Mouse (Mus musculus): Measurements from ENCODE around the gene Nap1l2. TPM values are rescaled to one million over a fixed set of nuclear protein-coding genes. Genes with fewer than 3 reads are reported as not detected.

The Nap1l2 gene
- under 1 TPM; 0.27 to 0.40 TPM for total RNA-seq (2023)

GRCm38 (mm10) chrX:103186431-103186786, at the start of gene Nap1l2:
Gene Nap1l2 (minus strand): TSS chrX:103186640.

Other genes with a start within 250 kb of the Nap1l2 start
- not detected for gene Cdx4, start 134.8 kb upstream of the Nap1l2 start, total RNA-seq (2023)
- gene Chic1, start 169.8 kb upstream of the Nap1l2 start, total RNA-seq (2023), result under 1 TPM in 1 of 2 experiments, not detected in 1; 0.04 TPM
- gene Tsx, start 227.8 kb upstream of the Nap1l2 start, total RNA-seq (2023), result not detected
- gene Gm26992, start 235.4 kb upstream of the Nap1l2 start, total RNA-seq (2023), result not detected

Measured in neutrophil, adult 59 days (primary cell).